Mouse (Mus musculus) left cerebral cortex, adult 18-20 months (tissue): Measurements from ENCODE around the gene Mtch1. TPM values are rescaled to one million over a fixed set of nuclear protein-coding genes. Genes with fewer than 3 reads are reported as not detected.
"Not testable (repeated sequence)": the region's sequence is repeated elsewhere in the genome, so short reads cannot be mapped to it uniquely, and the experiment has no call there.

Experiments
- DNase-seq, 2 experiments: peaks; one replicate each; pipeline ENCODE4 v3.0.0; 2021 to 2022; ENCODE audit warnings: low spot score in 2 of 2, mixed read lengths in 1 of 2
- total RNA-seq, 2 experiments: library from RNA; stranded (reverse); gene quantifications; 2 replicates each; pipeline ENCODE4 v1.2.3; 2021

The Mtch1 gene
- total RNA-seq, 2 experiments from 2014 or later = 592 to 615 TPM

GRCm38 (mm10) chr17:29337979-29338823 lies 9.5 kb downstream of the Mtch1 start:
- no peak for DNase-seq

- no peak for DNase-seq
These were observed 11.3 kb downstream of the Mtch1 start for GRCm38 (mm10) chr17:29336266-29336990.

- DNase-seq = no peak
These were observed 15.5 kb downstream of the Mtch1 start for GRCm38 (mm10) chr17:29332186-29332685.

- DNase-seq = no peak
These were observed 16.9 kb downstream of the Mtch1 start for GRCm38 (mm10) chr17:29330671-29331410.

GRCm38 (mm10) chr17:29330221-29330620 lies 17.5 kb downstream of the Mtch1 start:
- DNase-seq = no peak

- DNase-seq = no peak
These were observed 20.0 kb downstream of the Mtch1 start for GRCm38 (mm10) chr17:29327691-29328090.

GRCm38 (mm10) chr17:29326531-29327529 lies 20.9 kb downstream of the Mtch1 start:
- no peak for DNase-seq

GRCm38 (mm10) chr17:29325831-29326230 lies 21.9 kb downstream of the Mtch1 start:
- DNase-seq = no peak

- DNase-seq = no peak
These were observed 24.1 kb downstream of the Mtch1 start for GRCm38 (mm10) chr17:29323625-29324024.

- DNase-seq = no peak
These were observed 25.2 kb downstream of the Mtch1 start for GRCm38 (mm10) chr17:29322603-29322962.

GRCm38 (mm10) chr17:29321765-29322602 lies 25.8 kb downstream of the Mtch1 start:
- DNase-seq = no peak

GRCm38 (mm10) chr17:29319881-29320639 lies 27.7 kb downstream of the Mtch1 start:
- DNase-seq = no peak

GRCm38 (mm10) chr17:29319476-29319875 lies 28.3 kb downstream of the Mtch1 start:
- no peak for DNase-seq

GRCm38 (mm10) chr17:29318731-29319250 lies 28.9 kb downstream of the Mtch1 start:
- no peak for DNase-seq

GRCm38 (mm10) chr17:29317380-29317779 lies 30.4 kb downstream of the Mtch1 start, which contains the start of gene Pi16:
Pi16 (plus strand) TSS chr17:29317680.
- DNase-seq = not testable (repeated sequence)

GRCm38 (mm10) chr17:29316891-29317290 lies 30.8 kb downstream of the Mtch1 start:
- DNase-seq = no peak

GRCm38 (mm10) chr17:29315672-29316465 lies 31.9 kb downstream of the Mtch1 start:
- DNase-seq = no peak
